Mouse (Mus musculus): ENCODE measurements around the gene Rbck1. TPM values are rescaled to one million over a fixed set of nuclear protein-coding genes. Genes with fewer than 3 reads are reported as not detected.
"Not testable (repeated sequence)": the region's sequence is repeated elsewhere in the genome, so short reads cannot be mapped to it uniquely, and the experiment has no call there.

The Rbck1 gene
- polyA plus RNA-seq, 1 experiment from 2014 or later: 96.6 TPM

GRCm38 (mm10) chr2:152292475-152292874 is 40.0 kb downstream of the Rbck1 start:
- no peak overlapping the region for H3K4me2 ChIP-seq (replicated peaks)
- H3K4me3 ChIP-seq: no peak overlapping the region
- no peak overlapping the region for H3K9ac ChIP-seq (replicated peaks)
- peaks cover 20% of the 10 kb centered on the region for H3K4me1 ChIP-seq
- H3K27ac ChIP-seq (replicated peaks): no peak overlapping the region
- H3K9me3 ChIP-seq: no peaks in the 10 kb centered on the region
- no peak for ATAC-seq (ENCODE audit: low FRiP score, low read depth)
- H3K27me3 ChIP-seq: no peaks in the 10 kb centered on the region
- H3K36me3 ChIP-seq: peaks cover 9% of the 10 kb centered on the region; the same call in 1 of the 2 replicates
- 40% methylated on average over 2 of the region's 2 CpGs for WGBS

GRCm38 (mm10) chr2:152289623-152290022 is 42.8 kb downstream of the Rbck1 start:
- peaks cover 29% of the 10 kb centered on the region for H3K36me3 ChIP-seq
- H3K4me1 ChIP-seq: not testable (repeated sequence)
- WGBS: 90% methylated on average over 2 of the region's 2 CpGs

GRCm38 (mm10) chr2:152288046-152288445 is 44.4 kb downstream of the Rbck1 start:
- no peaks in the 10 kb centered on the region for H3K27me3 ChIP-seq
- peaks cover 44% of the 10 kb centered on the region for H3K36me3 ChIP-seq
- no peak overlapping the region for H3K4me3 ChIP-seq
- no peak overlapping the region for H3K27ac ChIP-seq (replicated peaks)
- 83% methylated on average over 8 of the region's 8 CpGs for WGBS
- no peak overlapping the region for H3K9ac ChIP-seq (replicated peaks)
- H3K9me3 ChIP-seq: no peaks in the 10 kb centered on the region
- no peak for ATAC-seq (ENCODE audit: low FRiP score, low read depth)
- 0 out of 2 replicates have a peak, but pooled peaks cover under 1% of the 10 kb centered on the region for H3K4me1 ChIP-seq
- no peak overlapping the region for H3K4me2 ChIP-seq (replicated peaks)

More at GRCm38 (mm10) chr2:152289623-152290022, 42.8 kb downstream of the Rbck1 start:
- not testable (repeated sequence) for H3K27me3 ChIP-seq; H3K4me3 ChIP-seq; ATAC-seq (ENCODE audit: low FRiP score, low read depth); H3K27ac ChIP-seq (replicated peaks); H3K9me3 ChIP-seq; H3K9ac ChIP-seq (replicated peaks); H3K4me2 ChIP-seq (replicated peaks)

GRCm38 (mm10) chr2:152287560-152287959 is 44.9 kb downstream of the Rbck1 start:
- H3K27me3 ChIP-seq: no peaks in the 10 kb centered on the region
- H3K9ac ChIP-seq (replicated peaks): no peak overlapping the region
- no peaks in the 10 kb centered on the region for H3K9me3 ChIP-seq
- no peak overlapping the region for H3K27ac ChIP-seq (replicated peaks)
- peaks cover 49% of the 10 kb centered on the region for H3K36me3 ChIP-seq
- no peaks in the 10 kb centered on the region for H3K4me1 ChIP-seq
- WGBS: 90% methylated on average over 5 of the region's 5 CpGs
- no peak overlapping the region for H3K4me2 ChIP-seq (replicated peaks)
- no peak for ATAC-seq (ENCODE audit: low FRiP score, low read depth)
- no peak overlapping the region for H3K4me3 ChIP-seq

GRCm38 (mm10) chr2:152281407-152281806 is 51.0 kb downstream of the Rbck1 start:
- H3K36me3 ChIP-seq: peaks cover 81% of the 10 kb centered on the region

GRCm38 (mm10) chr2:152273639-152274038 is 58.8 kb downstream of the Rbck1 start:
- Histone ChIP-seq H3K9me3 (no peaks in the 10 kb centered on the region), H3K27ac (replicated peaks) (no peak overlapping the region), H3K4me1 (no peaks in the 10 kb centered on the region), H3K27me3 (no peaks in the 10 kb centered on the region), H3K36me3 (peaks cover 81% of the 10 kb centered on the region), H3K4me3 (no peak overlapping the region), H3K4me2 (replicated peaks) (no peak overlapping the region), H3K9ac (replicated peaks) (no peak overlapping the region)
- 82% methylated on average over 2 of the region's 2 CpGs for WGBS
- ATAC-seq (ENCODE audit: low FRiP score, low read depth): no peak

More at GRCm38 (mm10) chr2:152281407-152281806, 51.0 kb downstream of the Rbck1 start:
- Histone ChIP-seq H3K4me2 (replicated peaks) (no peak overlapping the region), H3K27ac (replicated peaks) (no peak overlapping the region), H3K27me3 (no peaks in the 10 kb centered on the region), H3K4me3 (no peak overlapping the region), H3K9me3 (no peaks in the 10 kb centered on the region), H3K9ac (replicated peaks) (no peak overlapping the region), H3K4me1 (no peaks in the 10 kb centered on the region)
- 92% methylated on average over 3 of the region's 3 CpGs for WGBS
- ATAC-seq (ENCODE audit: low FRiP score, low read depth): no peak

Other genes starting within 250 kb of the Rbck1 start
- gene Srxn1, start 227.1 kb downstream of the Rbck1 start, polyA plus RNA-seq (2016; fragmentation: Nextera tagmentation; extraction: Ambion mirVana): 14.3 and 15.2 TPM in 2 replicates
- gene Tcf15, start 189.1 kb downstream of the Rbck1 start, polyA plus RNA-seq (2016; fragmentation: Nextera tagmentation; extraction: Ambion mirVana): 3.4 and 3.8 TPM in 2 replicates
- 92.3 and 97.8 TPM in 2 replicates for gene Csnk2a1, start 105.8 kb downstream of the Rbck1 start, polyA plus RNA-seq (2016; fragmentation: Nextera tagmentation; extraction: Ambion mirVana)
- 35.3 and 40.3 TPM in 2 replicates for gene Tbc1d20, start 38.8 kb downstream of the Rbck1 start, polyA plus RNA-seq (2016; fragmentation: Nextera tagmentation; extraction: Ambion mirVana)
- 2.1 and 2.5 TPM in 2 replicates for gene Trib3, start 11.4 kb upstream of the Rbck1 start, polyA plus RNA-seq (2016; fragmentation: Nextera tagmentation; extraction: Ambion mirVana)
- 12.5 and 16.1 TPM in 2 replicates for gene Nrsn2, start 44.0 kb upstream of the Rbck1 start, polyA plus RNA-seq (2016; fragmentation: Nextera tagmentation; extraction: Ambion mirVana)
- gene Sox12, start 65.4 kb upstream of the Rbck1 start, polyA plus RNA-seq (2016; fragmentation: Nextera tagmentation; extraction: Ambion mirVana): 15.6 and 18.7 TPM in 2 replicates
- 51.3 and 53.3 TPM in 2 replicates for gene Zcchc3, start 82.4 kb upstream of the Rbck1 start, polyA plus RNA-seq (2016; fragmentation: Nextera tagmentation; extraction: Ambion mirVana)
- gene 6820408C15Rik, start 82.9 kb upstream of the Rbck1 start, polyA plus RNA-seq (2016; fragmentation: Nextera tagmentation; extraction: Ambion mirVana): 0.54 and 1.1 TPM in 2 replicates
- gene Defb23, start 132.0 kb upstream of the Rbck1 start, polyA plus RNA-seq (2016; fragmentation: Nextera tagmentation; extraction: Ambion mirVana): not detected in 2 replicates
- not detected in 2 replicates for gene Defb20, start 144.4 kb upstream of the Rbck1 start, polyA plus RNA-seq (2016; fragmentation: Nextera tagmentation; extraction: Ambion mirVana)
- not detected in 2 replicates for gene Defb22, start 157.5 kb upstream of the Rbck1 start, polyA plus RNA-seq (2016; fragmentation: Nextera tagmentation; extraction: Ambion mirVana)
- gene Defb26, start 179.0 kb upstream of the Rbck1 start, polyA plus RNA-seq (2016; fragmentation: Nextera tagmentation; extraction: Ambion mirVana): not detected in 2 replicates
- gene Defb28, start 185.6 kb upstream of the Rbck1 start, polyA plus RNA-seq (2016; fragmentation: Nextera tagmentation; extraction: Ambion mirVana): not detected in 2 replicates
- not detected in 2 replicates for gene Defb29, start 207.4 kb upstream of the Rbck1 start, polyA plus RNA-seq (2016; fragmentation: Nextera tagmentation; extraction: Ambion mirVana)
- not detected in 2 replicates for gene Gm17416, start 236.7 kb upstream of the Rbck1 start, polyA plus RNA-seq (2016; fragmentation: Nextera tagmentation; extraction: Ambion mirVana)
- not detected in 2 replicates for gene Defb21, start 240.1 kb upstream of the Rbck1 start, polyA plus RNA-seq (2016; fragmentation: Nextera tagmentation; extraction: Ambion mirVana)
- gene Defb19, start 247.7 kb upstream of the Rbck1 start, polyA plus RNA-seq (2016; fragmentation: Nextera tagmentation; extraction: Ambion mirVana): not detected in 2 replicates

Measured in midbrain, embryonic 12.5 days (tissue).